Mouse (Mus musculus) bone marrow, adult 2 months (tissue): ENCODE measurements around the gene Mycbp2. TPM values are rescaled to one million over a fixed set of nuclear protein-coding genes. Genes with fewer than 3 reads are reported as not detected.

Source experiments
- H3K27ac ChIP-seq: fragments of 200-500 bp; 2 replicates; pipeline ENCODE4 v1.5.1; 2012; ENCODE audit warnings: low read depth, mild to moderate bottlenecking, control low read depth, inconsistent platforms, low read length; ENCODE audit not compliant: control insufficient read depth, poor library complexity, insufficient read depth
- H3K4me1 ChIP-seq: fragments of 200-500 bp; 2 replicates; pipeline ENCODE4 v1.6.1; 2011; ENCODE audit warnings: low read length; ENCODE audit not compliant: control insufficient read depth, insufficient read depth
- H3K4me3 ChIP-seq: fragments of 200-500 bp; replicated peaks from 2 replicates; pipeline ENCODE3; 2011; ENCODE audit warnings: mild to moderate bottlenecking, low read depth, low read length, control low read depth; ENCODE audit not compliant: control insufficient read depth
- CTCF ChIP-seq: fragments of 200-500 bp; IDR thresholded peaks from 2 replicates; pipeline ENCODE4 v1.5.1; 2011; ENCODE audit warnings: low read length, control low read depth; ENCODE audit not compliant: control insufficient read depth, insufficient read depth
- POLR2A ChIP-seq: fragments of 200-500 bp; IDR thresholded peaks from 2 replicates; pipeline ENCODE4 v1.6.1; 2011; ENCODE audit warnings: low read depth, mild to moderate bottlenecking, control low read depth, low read length, borderline replicate concordance; ENCODE audit not compliant: control insufficient read depth
- WGBS: fragments of 180-500 bp; shearing (Covaris S2); methylation state at CpG from one replicate; pipeline ENCODE4 v1.1.7; 2018; 5-methylcytosine and 5-hydroxymethylcytosine counted together
- polyA plus RNA-seq: library from polyadenylated mRNA; stranded (reverse); fragments of >200 nt; gene quantifications from 2 replicates; pipeline ENCODE4 v1.2.4, GENCODE M21; 2011; ENCODE audit warnings: low replicate concordance; ENCODE audit not compliant: missing spikeins, insufficient read depth, insufficient read length

Gene Mycbp2
- 10.5 and 16.5 TPM in 2 replicates for polyA plus RNA-seq

DNA sequence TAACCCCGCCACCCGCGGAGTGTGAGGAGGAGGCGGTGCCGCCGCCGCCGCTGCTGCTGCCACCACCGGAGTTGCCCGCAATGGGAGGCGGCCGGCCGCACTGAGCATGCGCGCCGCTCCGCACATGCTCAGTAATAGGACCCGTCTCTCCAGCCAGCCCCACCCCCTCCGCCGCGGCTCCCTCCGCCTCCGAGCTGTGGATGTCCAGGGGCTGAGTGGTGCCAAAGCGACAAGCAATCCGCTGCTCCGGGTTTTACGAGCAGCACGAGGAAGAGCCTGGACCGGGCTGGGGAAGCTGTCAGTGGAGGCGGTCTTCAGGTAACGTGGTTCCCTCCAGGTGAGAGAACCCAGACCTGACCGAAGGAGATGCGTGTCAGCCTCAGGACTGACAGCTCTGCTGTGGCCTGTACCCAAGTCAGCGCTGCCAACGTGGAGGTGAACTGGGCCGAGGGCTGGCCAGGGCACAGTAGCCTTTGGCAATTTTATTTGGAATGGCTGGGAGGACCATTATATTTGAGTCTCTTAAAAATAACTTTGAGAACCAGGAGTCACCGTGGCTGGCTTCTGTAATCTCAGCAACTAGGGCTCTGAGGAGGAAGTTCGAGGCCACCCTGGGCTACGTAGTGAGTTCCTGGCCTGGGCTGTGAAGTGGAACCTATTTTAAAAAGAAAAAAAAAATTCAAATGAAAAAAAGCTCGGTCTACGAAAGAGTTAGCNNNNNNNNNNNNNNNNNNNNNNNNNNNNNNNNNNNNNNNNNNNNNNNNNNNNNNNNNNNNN, at the start of gene Mycbp2:
TSS of gene Mycbp2 (minus strand) at position 86 of the 777 bp plus-strand sequence.
- H3K4me3 ChIP-seq, result peak within 1 kb of the TSS; percentile 97
- WGBS, result 2% methylated on average over 40 of the region's 41 CpGs
- peak within 1 kb of the TSS; percentile 97 for H3K27ac ChIP-seq
- H3K4me1 ChIP-seq, result peaks cover 1% of the 10 kb centered on the region; the same call in 1 of the 2 replicates
- no peak for TF ChIP-seq CTCF
- TF ChIP-seq POLR2A, result peak; percentile 30; the same call in 1 of the 2 replicates

DNA sequence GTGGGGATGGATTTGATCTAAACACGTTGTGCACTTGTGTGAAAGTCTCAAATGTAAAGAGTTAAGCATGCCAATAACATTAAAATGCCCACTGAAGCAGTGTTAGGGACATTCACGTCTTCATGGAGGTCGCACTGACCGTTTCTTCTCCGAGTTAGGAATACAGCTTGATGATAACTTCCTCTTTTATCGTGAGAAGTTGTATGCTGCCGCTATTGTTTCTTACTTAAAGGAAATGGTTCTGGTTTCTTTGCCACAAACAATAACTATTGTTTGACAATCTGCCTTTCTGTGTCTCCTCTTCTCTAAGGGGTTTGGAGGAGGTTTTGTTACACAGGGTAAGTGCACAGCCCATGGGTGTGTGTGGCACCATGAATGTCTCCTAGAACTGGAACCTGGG, 45.8 kb upstream of the Mycbp2 start:
- no peak overlapping the region for H3K4me3 ChIP-seq
- no peaks in the 10 kb centered on the region for H3K4me1 ChIP-seq
- TF ChIP-seq POLR2A (no peak), CTCF (no peak)
- H3K27ac ChIP-seq, result no peak overlapping the region
- 6% methylated on average over 7 of the region's 7 CpGs for WGBS

DNA sequence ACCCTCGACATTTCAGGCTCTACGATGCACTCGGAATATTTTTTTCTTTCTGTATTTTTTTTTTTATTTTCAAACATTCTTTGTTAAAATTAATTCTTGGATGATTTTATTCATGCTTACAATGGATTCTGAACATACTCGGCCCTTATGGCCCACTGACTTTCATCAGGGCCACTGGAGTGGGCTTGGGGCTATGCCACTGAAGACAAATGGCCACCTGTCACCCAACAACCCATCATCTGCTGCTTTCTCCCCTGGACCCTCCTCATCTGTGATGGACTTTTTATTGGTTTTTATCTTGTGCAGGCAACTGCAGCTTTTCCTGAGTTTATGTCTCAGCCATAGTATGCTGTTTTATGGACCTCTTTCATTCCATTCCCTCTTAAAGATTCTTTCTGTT, 40.8 kb upstream of the Mycbp2 start:
- Histone ChIP-seq H3K4me1 (no peaks in the 10 kb centered on the region), H3K4me3 (no peak overlapping the region), H3K27ac (no peak overlapping the region)
- WGBS, result 81% methylated on average over 4 of the region's 4 CpGs
- TF ChIP-seq CTCF (no peak), POLR2A (no peak)

- Histone ChIP-seq H3K4me3 (no peak overlapping the region), H3K4me1 (no peaks in the 10 kb centered on the region), H3K27ac (no peak overlapping the region)
- TF ChIP-seq CTCF, result no peak
- TF ChIP-seq POLR2A, result no peak
- 67% methylated on average over 8 of the region's 8 CpGs for WGBS
Observed at GRCm38 (mm10) chr14:103386871-103387270, 40.3 kb upstream of the Mycbp2 start.

DNA sequence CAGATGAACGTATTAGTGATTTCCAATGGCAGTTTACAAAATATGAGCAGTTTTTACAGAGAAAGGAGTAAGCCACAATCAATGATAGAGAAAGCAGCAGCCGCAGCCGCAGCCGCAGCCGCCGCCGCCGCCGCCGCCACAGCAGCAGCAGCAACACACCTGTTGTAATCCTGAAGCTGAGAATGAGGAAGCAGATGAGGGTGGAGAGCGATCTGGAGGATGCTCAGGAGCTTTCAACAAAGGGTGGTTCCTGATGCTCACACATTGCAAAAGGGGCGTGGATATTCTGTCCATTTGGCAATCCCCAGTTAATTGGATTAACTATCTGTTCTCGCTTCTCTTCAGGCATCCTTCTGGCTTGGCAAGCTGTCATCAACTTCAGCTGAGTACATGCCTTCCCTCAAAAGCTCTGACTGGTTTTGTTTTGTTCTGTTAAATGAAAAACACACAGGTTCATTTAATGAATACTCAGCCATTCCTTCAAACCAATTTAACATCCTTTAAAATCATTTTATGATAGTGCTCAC, 38.5 kb upstream of the Mycbp2 start:
- H3K4me1 ChIP-seq, result no peaks in the 10 kb centered on the region
- H3K4me3 ChIP-seq, result no peak overlapping the region
- 62% methylated on average over 13 of the region's 13 CpGs for WGBS
- H3K27ac ChIP-seq, result no peak overlapping the region
- TF ChIP-seq POLR2A, result no peak
- no peak for TF ChIP-seq CTCF

DNA sequence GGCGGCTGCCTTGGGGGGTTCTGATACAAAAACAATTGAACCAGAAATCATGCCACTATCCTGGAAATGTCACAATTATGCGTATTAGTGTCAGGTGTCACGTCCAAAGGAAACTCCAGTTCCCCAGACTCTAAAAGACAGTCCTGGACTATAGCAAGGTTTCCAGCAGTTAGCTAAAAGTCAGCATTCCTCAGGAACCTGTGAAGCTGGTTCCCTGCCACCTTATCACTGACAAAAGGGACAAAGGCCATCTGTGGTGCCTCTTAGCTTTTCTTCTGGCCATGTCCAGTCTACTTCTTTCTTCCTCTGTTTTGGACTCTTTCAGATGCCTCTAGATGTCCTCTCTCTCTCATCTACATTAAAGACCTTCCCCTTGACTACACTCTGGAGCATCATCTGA, 32.1 kb upstream of the Mycbp2 start:
- Histone ChIP-seq H3K27ac (no peak overlapping the region), H3K4me3 (no peak overlapping the region), H3K4me1 (no peaks in the 10 kb centered on the region; the same call in 1 of the 2 replicates)
- no peak for TF ChIP-seq CTCF
- TF ChIP-seq POLR2A, result no peak
- 78% methylated on average over 3 of the region's 3 CpGs for WGBS

DNA sequence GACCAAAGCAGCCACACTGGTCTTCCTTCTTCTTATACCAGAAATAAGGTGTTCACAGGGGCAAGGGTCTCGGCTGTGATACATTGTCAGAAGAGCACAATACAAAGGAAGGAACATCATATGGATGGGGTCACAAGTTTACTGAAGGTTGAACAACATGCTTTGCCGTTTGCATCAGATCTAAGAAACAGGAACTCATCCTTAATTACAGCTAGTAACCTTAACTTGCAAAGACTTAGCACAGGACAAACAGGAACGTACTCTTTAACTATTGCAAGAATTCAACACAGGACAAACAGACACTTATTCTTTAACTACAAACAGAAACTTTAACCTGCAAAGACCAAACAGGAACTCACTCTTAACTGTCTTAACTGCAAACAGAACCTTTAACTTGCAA, 30.2 kb upstream of the Mycbp2 start:
- no peaks in the 10 kb centered on the region; the same call in 1 of the 2 replicates for H3K4me1 ChIP-seq

GRCm38 (mm10) chr14:103375523-103375922, 28.9 kb upstream of the Mycbp2 start:
- 75% methylated on average over 1 of the region's 1 CpGs for WGBS
- no peak overlapping the region for H3K4me3 ChIP-seq
- H3K27ac ChIP-seq, result no peak overlapping the region
- H3K4me1 ChIP-seq, result no peaks in the 10 kb centered on the region; the same call in 1 of the 2 replicates
- TF ChIP-seq POLR2A (no peak), CTCF (no peak)

More for the DNA sequence above, 30.2 kb upstream of the Mycbp2 start:
- TF ChIP-seq POLR2A, result no peak
- no peak for TF ChIP-seq CTCF
- Histone ChIP-seq H3K27ac (no peak overlapping the region), H3K4me3 (no peak overlapping the region)
- 31% methylated on average over 3 of the region's 3 CpGs for WGBS
